Comparison of ENCODE assay signal across 9 mouse cellular contexts in genomic region chr4:106562006-106562405, GRCm38 (mm10). TPM values are rescaled to one million over a fixed set of nuclear protein-coding genes. Genes with fewer than 3 reads are reported as not detected.
DNase-seq lines count a peak whose midpoint lies in the region; ATAC-seq and TF ChIP-seq lines count a peak whose summit lies in the region.
"Had no signal": no experiment of that assay in that cellular context is flagged by ENCODE, and none has a peak within 500 bp of the region (broad histone marks: within the 10 kb centered on the region; RNA-seq: fewer than 3 reads in every experiment).

No protein-coding gene starts in this region.

- H3K27ac ChIP-seq in heart, embryonic 11.5 days (ENCODE audit: low read depth, low read length) = 0 out of 2 replicates have a peak overlapping the region, but pooled peaks have one; percentile 77
- H3K27ac ChIP-seq in CH12.LX (ENCODE audit: insufficient read depth, low read depth) = no peak overlapping the region
- no peak overlapping the region for H3K27ac ChIP-seq in forebrain, embryonic 15.5 days (replicated peaks)
- peak overlapping the region; percentile 97 for H3K27ac ChIP-seq in midbrain, embryonic 10.5 days (replicated peaks)

- no peak for TF ChIP-seq EP300 in CH12.LX (IDR thresholded peaks at IDR 0.05; ENCODE audit: low read length)

- ATAC-seq in heart, embryonic 11.5 days (replicated peaks; ENCODE audit: insufficient number of reproducible peaks, low FRiP score, low TSS enrichment) = no peak
- no peak for ATAC-seq in forebrain, embryonic 15.5 days (replicated peaks)

- peak overlapping the region; percentile 95 for H3K4me3 ChIP-seq in heart, embryonic 11.5 days (ENCODE audit: low read depth, low read length)
- peak overlapping the region; percentile 67 to 87 (median 83) for H3K4me3 ChIP-seq in CH12.LX (replicated peaks in 1 of 3; ENCODE audit: low read depth in 2 of 3, low read length in 2 of 3, poor library complexity in 1 of 3)
- H3K4me3 ChIP-seq in forebrain, embryonic 15.5 days = peak overlapping the region; percentile 84
- H3K4me3 ChIP-seq in midbrain, embryonic 10.5 days = peak overlapping the region; percentile 98

- H3K27me3 ChIP-seq in heart, embryonic 11.5 days (ENCODE audit: control insufficient read depth, insufficient read depth, low read length) = no peaks in the 10 kb centered on the region
- H3K27me3 ChIP-seq in CH12.LX (replicated peaks) = no peaks in the 10 kb centered on the region
- H3K27me3 ChIP-seq in forebrain, embryonic 15.5 days = no peaks in the 10 kb centered on the region
- H3K27me3 ChIP-seq in midbrain, embryonic 10.5 days (ENCODE audit: low read depth, poor library complexity, severe bottlenecking) = peaks cover 46% of the 10 kb centered on the region

- peak overlapping the region; percentile 86 for H3K9ac ChIP-seq in heart, embryonic 11.5 days (ENCODE audit: low read depth, low read length)
- H3K9ac ChIP-seq in CH12.LX (ENCODE audit: insufficient read depth, low read depth) = peak overlapping the region; percentile 59
- H3K9ac ChIP-seq in forebrain, embryonic 15.5 days (replicated peaks) = peak overlapping the region; percentile 76

- H3K9me3 ChIP-seq in heart, embryonic 11.5 days (replicated peaks; ENCODE audit: control insufficient read depth, low read length) = no peaks in the 10 kb centered on the region
- no peaks in the 10 kb centered on the region for H3K9me3 ChIP-seq in CH12.LX (replicated peaks; ENCODE audit: low read length)
- no peaks in the 10 kb centered on the region for H3K9me3 ChIP-seq in forebrain, embryonic 15.5 days
- no peaks in the 10 kb centered on the region for H3K9me3 ChIP-seq in midbrain, embryonic 10.5 days (replicated peaks)

- H3K79me2 ChIP-seq in CH12.LX (replicated peaks; ENCODE audit: control insufficient read depth, extremely low read depth, insufficient read depth, poor library complexity, severe bottlenecking) = peaks cover 15% of the 10 kb centered on the region

- no peak for TF ChIP-seq RAD21 in CH12.LX (IDR thresholded peaks at IDR 0.05; ENCODE audit: low read depth, low read length)

- dilution Hi-C loops in CH12.LX (cut with MboI; ENCODE audit: extremely low pct_ligation_motif_present, extremely low pct_unique_long_range_greater_than_20kb, low sequenced_read_pairs) = no loop called here

- in situ Hi-C loops in CH12.LX (cut with MboI; ENCODE audit: low pct_ligation_motif_present, low pct_unique_long_range_greater_than_20kb, low sequenced_read_pairs) = no loop called here

- no peak for TF ChIP-seq CTCF in CH12.LX (conservative IDR thresholded peaks at IDR 0.05 in 1 of 2, IDR thresholded peaks at IDR 0.05 in 1 of 2; ENCODE audit: low read depth in 2 of 2, low read length in 2 of 2)

- H3K4me1 ChIP-seq in heart, embryonic 11.5 days (ENCODE audit: control insufficient read depth, insufficient read depth, low read length) = peaks cover 22% of the 10 kb centered on the region
- peaks cover 11 to 28% of the 10 kb centered on the region in 2 experiments; a peak in 3 of 4 replicates for H3K4me1 ChIP-seq in CH12.LX (ENCODE audit: control insufficient read depth in 1 of 2, insufficient read depth in 2 of 2)
- H3K4me1 ChIP-seq in forebrain, embryonic 15.5 days = peaks cover 42% of the 10 kb centered on the region
- peaks cover 46% of the 10 kb centered on the region for H3K4me1 ChIP-seq in midbrain, embryonic 10.5 days

- peaks cover 16% of the 10 kb centered on the region for H3K36me3 ChIP-seq in heart, embryonic 11.5 days (ENCODE audit: control insufficient read depth, insufficient read depth, low read length)
- H3K36me3 ChIP-seq in CH12.LX (replicated peaks in 1 of 2; ENCODE audit: control insufficient read depth in 1 of 2, insufficient read depth in 1 of 2, low read length in 1 of 2) = peaks cover 4 to 47% of the 10 kb centered on the region in 2 experiments
- peaks cover 16% of the 10 kb centered on the region; the same call in 1 of the 2 replicates for H3K36me3 ChIP-seq in forebrain, embryonic 15.5 days
- peaks cover 40% of the 10 kb centered on the region for H3K36me3 ChIP-seq in midbrain, embryonic 10.5 days

- no peak for TF ChIP-seq POLR2A in CH12.LX (IDR thresholded peaks at IDR 0.05; ENCODE audit: low read depth, low read length)

- H3K4me2 ChIP-seq in heart, embryonic 11.5 days = peak overlapping the region; percentile 96
- peak overlapping the region; percentile 79 for H3K4me2 ChIP-seq in CH12.LX (ENCODE audit: insufficient read depth, low read depth, poor library complexity, severe bottlenecking)
- H3K4me2 ChIP-seq in forebrain, embryonic 15.5 days (replicated peaks) = peak overlapping the region; percentile 87

- DNase-seq in heart, postnatal 14 days = no peak
- peak; percentile 13 for DNase-seq in CH12.LX (ENCODE audit: extremely low read depth)
- no peak for DNase-seq in midbrain, embryonic 10.5 days (ENCODE audit: low spot score)
- no peak for DNase-seq in T-cell, adult 2 months (ENCODE audit: low spot score)
- no peak for DNase-seq in ovary, postnatal 10 days (ENCODE audit: low spot score)
- no peak for DNase-seq in right cerebral cortex, postnatal 25 days

- intact Hi-C loops in heart, postnatal 14 days (cut with DNase I) = no loop called here

- 14% methylated on average over 6 of the region's 6 CpGs for WGBS in heart, embryonic 11.5 days (ENCODE audit: insufficient replicate concordance)
- 7% methylated on average over 6 of the region's 6 CpGs for WGBS in forebrain, embryonic 15.5 days
- 14% methylated on average over 6 of the region's 6 CpGs for WGBS in midbrain, embryonic 10.5 days

TF ChIP-seq in CH12.LX, 34 proteins besides CTCF, POLR2A, EP300 and RAD21:
- TF ChIP-seq TBP (conservative IDR thresholded peaks at IDR 0.05; ENCODE audit: low read depth, low read length) (no peak), ELF1 (IDR thresholded peaks at IDR 0.05; ENCODE audit: low read depth, low read length) (no peak), RCOR1 (conservative IDR thresholded peaks at IDR 0.05; ENCODE audit: low read depth, low read length) (no peak), MYC (IDR thresholded peaks at IDR 0.05; ENCODE audit: low read depth, low read length) (no peak), NRF1 (IDR thresholded peaks at IDR 0.05; ENCODE audit: low read depth, low read length) (no peak), CHD2 (IDR thresholded peaks at IDR 0.05; ENCODE audit: low read length) (no peak), SMC3 (IDR thresholded peaks at IDR 0.05; ENCODE audit: low read depth, low read length) (no peak), E2F4 (IDR thresholded peaks at IDR 0.05; ENCODE audit: insufficient replicate concordance, low read depth, low read length) (no peak), UBTF (IDR thresholded peaks at IDR 0.05; ENCODE audit: low read depth, low read length) (no peak), ZKSCAN1 (IDR thresholded peaks at IDR 0.05; ENCODE audit: borderline replicate concordance, low read depth, low read length) (no peak), USF1 (IDR thresholded peaks at IDR 0.05; ENCODE audit: low read depth, low read length) (no peak)

RNA-seq across cellular contexts. Expression of gene Dhcr24, which starts 1.2 kb away (rescaled TPM):
- 16.1 and 22.1 TPM in 2 replicates for polyA plus RNA-seq in heart, embryonic 11.5 days (2014; fragmentation: Nextera tagmentation; extraction: Ambion mirVana)
- total RNA-seq in heart, postnatal 14 days (2021) = 1 to 10 TPM; 2.5 to 3.8 TPM
- total RNA-seq in CH12.LX (2012; rRNA removed) (46.9 and 51.6 TPM in 2 replicates), CH12.LX (2014; rRNA removed) (37.3 and 41.4 TPM in 2 replicates)
- polyA plus RNA-seq in CH12.LX (2012; ENCODE audit: insufficient read length, low read depth) = 87.8 and 90.5 TPM in 2 replicates
- 4.0 and 4.5 TPM in 2 replicates for polyA plus RNA-seq in forebrain, embryonic 15.5 days (2015; fragmentation: Nextera tagmentation; extraction: Ambion mirVana)
- polyA plus RNA-seq in midbrain, embryonic 10.5 days (2016; fragmentation: Nextera tagmentation; extraction: Ambion mirVana) = 11.0 and 11.9 TPM in 2 replicates

RNA-seq across cellular contexts. Expression of gene Lexm, which starts 55.0 kb away (rescaled TPM):
- polyA plus RNA-seq in heart, embryonic 11.5 days (2014; fragmentation: Nextera tagmentation; extraction: Ambion mirVana) = 0.34 and 1.3 TPM in 2 replicates
- total RNA-seq in heart, postnatal 14 days (2021) = not detected
- total RNA-seq in CH12.LX (2012; rRNA removed) = 0.21 TPM in 2 replicates
- 0.15 and 0.19 TPM in 2 replicates for total RNA-seq in CH12.LX (2014; rRNA removed)
- polyA plus RNA-seq in CH12.LX (2012; ENCODE audit: insufficient read length, low read depth) = not detected in 2 replicates
- not detected in 2 replicates for polyA plus RNA-seq in forebrain, embryonic 15.5 days (2015; fragmentation: Nextera tagmentation; extraction: Ambion mirVana)
- polyA plus RNA-seq in midbrain, embryonic 10.5 days (2016; fragmentation: Nextera tagmentation; extraction: Ambion mirVana) = not detected in 2 replicates
- total RNA-seq: neutrophil, adult 5-6 weeks had no signal

Comparison
In these comparisons a context has a peak if more than half of its experiments do, and no peak if none do; other contexts are left out.
1. H3K27ac ChIP-seq: peak in heart, embryonic 11.5 days (single experiment) and midbrain, embryonic 10.5 days (single experiment); none in CH12.LX (single experiment) and forebrain, embryonic 15.5 days (single experiment).
2. Peak in every context shown above with its lines, with median percentiles within 50 percentile points of each other: H3K4me2 ChIP-seq, H3K4me3 ChIP-seq and H3K9ac ChIP-seq.